Mouse (Mus musculus) CD4-positive naive resting alpha-beta T cell, adult 76 days (primary cell): ENCODE data around the gene Nipal3. TPM values are rescaled to one million over a fixed set of nuclear protein-coding genes. Genes with fewer than 3 reads are reported as not detected.

Source experiments
- total RNA-seq: library from RNA; stranded (reverse); gene quantifications from one replicate; pipeline ENCODE4 v1.2.4, GENCODE M21; 2023

Nipal3 gene
- 54.1 TPM for total RNA-seq

DNA sequence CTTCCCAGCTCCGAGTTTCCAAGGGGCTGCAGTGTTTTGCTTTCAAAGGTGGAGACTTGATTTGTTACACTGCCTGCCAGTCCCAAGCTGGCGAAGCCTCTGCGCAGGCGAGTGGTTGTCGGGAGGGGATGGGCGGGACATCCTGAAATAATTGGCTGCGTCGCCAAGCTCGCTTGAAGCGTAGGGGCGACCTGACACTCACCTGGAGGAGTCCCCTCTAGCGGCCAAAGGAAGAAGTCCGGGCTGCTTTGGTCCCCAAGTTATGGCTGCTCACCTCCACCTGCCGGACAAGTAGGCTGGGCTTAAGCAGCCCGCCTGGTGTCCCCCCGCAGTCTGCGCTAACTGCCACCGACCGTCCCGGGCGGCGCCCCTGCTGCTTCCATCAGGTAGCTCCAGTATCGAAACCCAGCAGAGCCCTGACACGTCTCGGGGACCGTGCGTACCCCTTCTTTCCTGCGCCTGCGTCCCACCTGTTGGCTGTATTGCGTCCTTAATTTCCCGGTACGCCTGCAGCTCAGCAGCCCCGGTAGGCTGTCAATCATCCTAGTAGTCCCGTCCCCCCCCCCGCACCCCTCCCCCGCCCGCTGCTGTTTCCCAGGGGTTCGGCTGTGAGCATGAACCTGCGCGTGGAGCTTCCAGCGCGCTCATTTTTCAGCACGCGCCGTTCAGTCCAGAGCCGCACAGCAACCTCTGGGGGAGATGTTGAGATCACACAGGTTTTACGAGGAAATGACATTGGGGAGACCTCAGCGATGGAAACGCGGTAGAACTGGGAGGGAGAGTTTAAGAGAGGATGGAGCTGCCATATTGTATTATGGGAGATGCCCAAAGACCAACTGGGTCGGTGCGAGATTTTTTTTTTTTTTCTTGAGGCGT lies at the start of gene Nipal3, which contains the start of gene Stpg1:
TSS of gene Nipal3 (minus strand) at position 518 of the 876 bp plus-strand sequence.
TSS of gene Stpg1 (plus strand) at position 270 of the 876 bp plus-strand sequence.

DNA sequence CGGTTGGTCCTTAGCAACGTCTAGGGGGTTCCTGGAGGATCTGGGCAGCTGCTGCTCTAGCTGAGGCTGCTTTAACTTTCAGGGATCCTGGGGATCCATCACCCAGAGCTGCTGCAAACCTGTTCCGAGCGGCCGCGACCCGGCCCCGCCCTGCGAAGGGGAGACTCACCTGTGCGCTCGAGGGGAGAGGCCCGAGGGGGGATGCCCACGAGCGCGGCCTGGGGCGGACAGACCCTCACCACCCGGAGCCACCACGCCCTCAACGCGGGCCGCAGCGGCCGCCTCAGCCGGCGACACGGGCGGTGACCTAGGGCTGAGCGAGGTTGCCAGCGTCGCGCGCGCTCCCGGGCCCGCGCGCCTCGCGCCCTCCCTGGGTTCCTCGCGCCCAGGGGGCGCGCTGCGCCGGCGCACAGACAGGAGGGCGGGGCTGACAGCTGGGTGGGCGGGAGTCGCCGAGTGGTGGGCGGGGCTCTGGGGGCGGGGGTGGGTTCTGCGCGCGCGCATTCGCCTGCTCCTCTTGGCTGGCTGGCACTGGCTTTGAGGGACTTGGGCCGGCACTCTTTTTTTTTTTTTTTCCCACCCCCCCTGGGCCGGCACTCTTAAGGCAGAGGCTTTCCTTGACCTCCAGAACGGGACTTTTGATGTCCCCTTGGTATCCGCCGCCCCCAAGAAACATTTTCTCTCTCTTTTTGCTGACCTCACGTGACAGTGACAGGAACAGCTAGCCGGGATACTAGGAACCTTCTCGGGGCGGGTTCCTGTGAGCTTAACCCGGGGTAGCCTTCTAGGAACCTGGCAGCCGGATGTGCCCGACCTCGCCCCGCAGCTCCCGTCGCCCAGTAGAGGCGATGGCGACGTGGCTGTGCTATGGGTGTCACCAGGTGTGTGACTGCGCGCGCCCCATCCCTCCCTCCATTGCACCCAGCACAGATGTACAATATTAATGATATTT lies 61.1 kb downstream of the Nipal3 start, which contains the start of gene Rcan3:
TSS of gene Rcan3 (minus strand) at position 411 of the 952 bp plus-strand sequence.

DNA sequence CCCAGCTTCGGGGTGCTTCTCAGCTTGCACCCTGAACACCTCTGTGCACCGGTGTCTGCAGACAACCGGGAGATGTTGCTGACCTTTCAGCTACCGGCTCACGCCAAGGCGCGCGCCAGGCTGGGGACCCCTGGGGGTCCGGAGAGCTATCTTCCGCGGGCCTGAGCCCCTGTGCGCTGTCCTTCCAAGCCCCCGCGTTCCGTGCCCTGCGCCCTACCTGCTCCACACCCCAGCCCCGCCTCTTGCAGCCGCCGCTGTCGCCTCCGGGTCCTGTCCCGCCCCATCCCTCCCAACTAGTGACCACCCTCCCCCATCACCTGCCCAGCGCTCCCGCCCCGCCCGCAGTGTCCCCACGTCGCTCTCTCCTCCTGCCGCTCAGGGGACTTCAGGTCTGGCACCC lies 96.8 kb downstream of the Nipal3 start, which contains the start of gene Ncmap:
TSS of gene Ncmap (minus strand) at position 237 of the 400 bp plus-strand sequence.

Other genes with a start within 250 kb of the Nipal3 start
- 18.0 TPM for gene Clic4, start 222.2 kb downstream of the Nipal3 start, total RNA-seq
- 400 TPM for gene Srrm1, start 141.7 kb downstream of the Nipal3 start, total RNA-seq
- 2.5 TPM for gene Ncmap, start 96.8 kb downstream of the Nipal3 start, total RNA-seq
- gene Rcan3, start 61.2 kb downstream of the Nipal3 start, total RNA-seq: 34.7 TPM
- gene Stpg1, start 248 bp downstream of the Nipal3 start, total RNA-seq: not detected
- not detected for gene Grhl3, start 78.6 kb upstream of the Nipal3 start, total RNA-seq
- not detected for gene Ifnlr1, start 191.2 kb upstream of the Nipal3 start, total RNA-seq
- not detected for gene Il22ra1, start 233.1 kb upstream of the Nipal3 start, total RNA-seq